Comparison of ENCODE assay signal across 8 mouse cellular contexts in the genomic region with DNA sequence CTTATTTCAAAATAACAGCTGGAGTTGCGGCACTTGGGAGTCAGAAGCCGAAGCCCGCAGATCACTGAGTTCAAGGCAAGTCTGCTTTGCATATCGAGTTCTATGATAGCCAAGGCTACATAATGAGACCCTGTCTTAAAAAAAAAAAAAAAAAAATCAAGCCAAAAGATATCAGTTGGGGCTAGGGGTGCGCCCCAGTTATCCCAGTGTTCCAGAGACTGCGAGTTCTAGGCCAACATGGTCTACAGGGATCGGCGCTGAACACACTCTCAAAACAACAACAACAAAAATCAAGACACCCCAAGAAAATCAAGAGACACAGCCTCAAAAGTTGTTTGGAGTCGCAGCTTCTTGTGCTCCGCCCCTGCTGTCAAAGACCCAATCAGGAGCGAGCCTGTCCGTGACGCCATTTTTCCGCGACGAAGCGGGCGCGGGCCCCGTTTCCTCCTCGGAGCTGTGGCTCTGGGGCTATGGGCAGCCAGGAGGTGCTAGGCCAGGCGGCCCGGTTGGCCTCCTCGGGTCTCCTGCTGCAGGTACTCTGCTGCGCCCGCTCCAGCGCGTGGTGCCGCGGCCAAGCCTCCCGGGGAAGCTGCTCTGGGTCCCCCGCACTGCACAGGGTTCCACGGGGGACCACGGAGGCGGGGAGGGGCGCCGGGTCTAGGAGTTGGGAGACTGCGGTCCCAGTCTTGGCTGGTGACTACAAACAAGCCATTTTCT. TPM values are rescaled to one million over a fixed set of nuclear protein-coding genes. Genes with fewer than 3 reads are reported as not detected.
DNase-seq lines count a peak whose midpoint lies in the region; ATAC-seq and TF ChIP-seq lines count a peak whose summit lies in the region.

Gene Rft1, plus strand, starts transcription at position 418 of the 717 bp plus-strand sequence.

- peak within 1 kb of the TSS; percentile 98 for H3K9ac ChIP-seq in embryonic facial prominence, embryonic 13.5 days
- H3K9ac ChIP-seq in limb, embryonic 12.5 days (replicated peaks) = peak within 1 kb of the TSS; percentile 95
- H3K9ac ChIP-seq in midbrain, embryonic 15.5 days = peak within 1 kb of the TSS; percentile 96

- peak within 1 kb of the TSS; percentile 81 for H3K4me2 ChIP-seq in embryonic facial prominence, embryonic 13.5 days
- peak within 1 kb of the TSS; percentile 77 for H3K4me2 ChIP-seq in limb, embryonic 12.5 days
- H3K4me2 ChIP-seq in midbrain, embryonic 15.5 days = peak within 1 kb of the TSS; percentile 62

- peak within 1 kb of the TSS; percentile 83 for H3K27ac ChIP-seq in embryonic facial prominence, embryonic 13.5 days
- H3K27ac ChIP-seq in kidney, adult 2 months (ENCODE audit: insufficient read depth, low read depth, low read length) = peak within 1 kb of the TSS; percentile 85
- peak within 1 kb of the TSS; percentile 91 for H3K27ac ChIP-seq in limb, embryonic 12.5 days
- H3K27ac ChIP-seq in midbrain, embryonic 15.5 days = peak within 1 kb of the TSS; percentile 87
- peak within 1 kb of the TSS; percentile 84 for H3K27ac ChIP-seq in spleen, adult 2 months (ENCODE audit: insufficient read depth, low read length)

- peak within 1 kb of the TSS; percentile 71 for H3K4me3 ChIP-seq in embryonic facial prominence, embryonic 13.5 days
- peak within 1 kb of the TSS; percentile 93 for H3K4me3 ChIP-seq in kidney, adult 2 months (ENCODE audit: insufficient read depth, low read depth, low read length)
- H3K4me3 ChIP-seq in limb, embryonic 12.5 days (replicated peaks) = peak within 1 kb of the TSS; percentile 85
- peak within 1 kb of the TSS; percentile 85 for H3K4me3 ChIP-seq in midbrain, embryonic 15.5 days
- peak within 1 kb of the TSS; percentile 70 for H3K4me3 ChIP-seq in spleen, adult 2 months (ENCODE audit: extremely low read depth, insufficient read depth, insufficient read length)

- H3K9me3 ChIP-seq in embryonic facial prominence, embryonic 13.5 days = no peaks in the 10 kb centered on the region
- H3K9me3 ChIP-seq in limb, embryonic 12.5 days = no peaks in the 10 kb centered on the region
- H3K9me3 ChIP-seq in midbrain, embryonic 15.5 days = no peaks in the 10 kb centered on the region

- DNase-seq in 3134 (ENCODE audit: extremely low read depth, insufficient read length, low spot score) = peak; percentile 95
- peak; percentile 98 to 99 for DNase-seq in adrenal gland, postnatal 36 days
- DNase-seq in heart, adult 18-20 months = peak; percentile 97 to 99
- peak; percentile 98 for DNase-seq in kidney, adult 2 months
- DNase-seq in spleen, adult 2 months (ENCODE audit: low read depth in 1 of 2, low spot score in 2 of 2) = peak; percentile 91 to 97

- ATAC-seq in embryonic facial prominence, embryonic 13.5 days (ENCODE audit: insufficient number of reproducible peaks, insufficient read depth, low FRiP score, low TSS enrichment, low read depth) = peak; percentile 83
- peak; percentile 92 for ATAC-seq in limb, embryonic 12.5 days (ENCODE audit: insufficient number of reproducible peaks, insufficient read depth, low FRiP score, low TSS enrichment, low read depth)
- ATAC-seq in midbrain, embryonic 15.5 days (replicated peaks) = peak; percentile 97

- H3K36me3 ChIP-seq in embryonic facial prominence, embryonic 13.5 days = peaks cover under 1% of the 10 kb centered on the region
- no peaks in the 10 kb centered on the region for H3K36me3 ChIP-seq in kidney, adult 2 months (ENCODE audit: control insufficient read depth, insufficient read depth, low read length)
- H3K36me3 ChIP-seq in limb, embryonic 12.5 days = peaks cover 9% of the 10 kb centered on the region; the same call in 1 of the 2 replicates
- H3K36me3 ChIP-seq in midbrain, embryonic 15.5 days (replicated peaks) = no peaks in the 10 kb centered on the region
- peaks cover 4% of the 10 kb centered on the region for H3K36me3 ChIP-seq in spleen, adult 2 months (ENCODE audit: control insufficient read depth, insufficient read depth, low read length)

- 2% methylated on average over 38 of the region's 38 CpGs for WGBS in embryonic facial prominence, embryonic 13.5 days
- 3% methylated on average over 38 of the region's 38 CpGs for WGBS in kidney, adult 2 months
- 3% methylated on average over 38 of the region's 38 CpGs for WGBS in limb, embryonic 12.5 days
- WGBS in midbrain, embryonic 15.5 days = 2% methylated on average over 38 of the region's 38 CpGs
- WGBS in spleen, adult 2 months = 3% methylated on average over 38 of the region's 38 CpGs

- TF ChIP-seq CTCF in kidney, adult 2 months (conservative IDR thresholded peaks at IDR 0.05; ENCODE audit: insufficient read depth, insufficient read length, low read depth, low read length) = no peak; the same call in 1 of the 2 replicates
- no peak for TF ChIP-seq CTCF in spleen, adult 2 months (IDR thresholded peaks at IDR 0.05; ENCODE audit: extremely low read depth, insufficient read depth, insufficient read length, insufficient replicate concordance)

- peak; percentile 81 for TF ChIP-seq POLR2A in kidney, adult 2 months (IDR thresholded peaks at IDR 0.05; ENCODE audit: low read depth, low read length)
- TF ChIP-seq POLR2A in spleen, adult 2 months (IDR thresholded peaks at IDR 0.05; ENCODE audit: low read depth, low read length) = peak; percentile 90

- H3K4me1 ChIP-seq in embryonic facial prominence, embryonic 13.5 days = peaks cover 9% of the 10 kb centered on the region
- peaks cover 18% of the 10 kb centered on the region; the same call in 1 of the 2 replicates for H3K4me1 ChIP-seq in kidney, adult 2 months (ENCODE audit: control insufficient read depth, insufficient read depth, low read length)
- peaks cover 10% of the 10 kb centered on the region for H3K4me1 ChIP-seq in limb, embryonic 12.5 days (replicated peaks)
- H3K4me1 ChIP-seq in midbrain, embryonic 15.5 days = peaks cover 12% of the 10 kb centered on the region
- H3K4me1 ChIP-seq in spleen, adult 2 months (ENCODE audit: control insufficient read depth, insufficient read depth, insufficient read length) = peaks cover 7% of the 10 kb centered on the region; the same call in 1 of the 2 replicates

- no peaks in the 10 kb centered on the region for H3K27me3 ChIP-seq in embryonic facial prominence, embryonic 13.5 days
- H3K27me3 ChIP-seq in kidney, adult 2 months (replicated peaks; ENCODE audit: control insufficient read depth, insufficient read depth, low read length) = no peaks in the 10 kb centered on the region
- no peaks in the 10 kb centered on the region for H3K27me3 ChIP-seq in limb, embryonic 12.5 days
- H3K27me3 ChIP-seq in midbrain, embryonic 15.5 days (replicated peaks) = no peaks in the 10 kb centered on the region
- no peaks in the 10 kb centered on the region for H3K27me3 ChIP-seq in spleen, adult 2 months (ENCODE audit: control insufficient read depth, insufficient read depth, low read length)

RNA-seq across cellular contexts. Expression of gene Rft1, which starts in this region (rescaled TPM):
- 10 to 100 TPM; 25.5 to 33.2 TPM for total RNA-seq in adrenal gland, postnatal 36 days (2021)
- polyA plus RNA-seq in embryonic facial prominence, embryonic 13.5 days (2015; fragmentation: Nextera tagmentation; extraction: Ambion mirVana) = 21.5 and 21.6 TPM in 2 replicates
- 1 to 10 TPM; 7.7 to 7.9 TPM for total RNA-seq in heart, adult 18-20 months (2021)
- polyA plus RNA-seq in kidney, adult 2 months (2012; rRNA removed) = 17.6 and 18.8 TPM in 2 replicates
- polyA plus RNA-seq in limb, embryonic 12.5 days (2016; fragmentation: Nextera tagmentation; extraction: Ambion mirVana) = 20.3 and 21.7 TPM in 2 replicates
- 7.6 and 9.6 TPM in 2 replicates for polyA plus RNA-seq in midbrain, embryonic 15.5 days (2015; fragmentation: Nextera tagmentation; extraction: Ambion mirVana)
- polyA plus RNA-seq in spleen, adult 2 months (2012; rRNA removed) = 8.5 and 8.6 TPM in 2 replicates

Comparison
In these comparisons a context has a peak if more than half of its experiments do, and no peak if none do; other contexts are left out.
1. Peak in every context shown above with its lines: DNase-seq, ATAC-seq, H3K4me3 ChIP-seq and H3K27ac ChIP-seq.